Mouse (Mus musculus): ENCODE measurements at regions not wholly inside any gene's neighbourhood (a gene's known extent, or its start where the extent isn't known, plus 50 kb on each side); places are given as distances from the start of the nearest gene placed in this dataset.

- WGBS, result 81% methylated on average over 3 of the region's 3 CpGs
- no peak for DNase-seq (ENCODE audit: extremely low spot score, low spot score)
Observed at GRCm38 (mm10) chr14:114981120-114981519, 110.9 kb upstream of the Gpc5 start.

DNA sequence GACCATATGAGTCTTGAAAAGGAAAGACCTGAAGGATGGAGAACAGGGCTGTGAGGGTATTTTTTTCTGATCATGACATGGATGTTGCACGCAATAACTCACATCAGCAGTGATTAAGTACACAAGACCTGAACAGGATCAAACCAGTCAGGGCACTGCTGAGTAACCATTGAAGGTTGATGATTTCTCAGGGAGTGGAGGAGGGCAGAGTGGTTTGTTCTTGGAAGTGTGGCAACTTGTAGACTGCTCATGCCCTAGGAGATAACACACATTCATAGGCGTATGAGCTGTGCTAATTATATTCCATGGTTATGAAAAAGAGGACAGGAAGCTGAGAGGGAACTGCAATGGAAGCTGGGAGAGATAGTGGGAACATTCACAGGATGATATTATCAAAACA lies 88.8 kb upstream of the Gpc5 start:
- Histone ChIP-seq H3K36me3 (replicated peaks) (no peaks in the 10 kb centered on the region), H3K27me3 (ENCODE audit: poor library complexity, severe bottlenecking) (no peaks in the 10 kb centered on the region), H3K9me3 (no peaks in the 10 kb centered on the region), H3K4me3 (no peak overlapping the region), H3K4me1 (0 out of 2 replicates have a peak, but pooled peaks cover 3% of the 10 kb centered on the region), H3K27ac (no peak overlapping the region)
- DNase-seq (ENCODE audit: extremely low spot score, low spot score), result no peak
- WGBS, result 88% methylated on average over 2 of the region's 2 CpGs

More at GRCm38 (mm10) chr14:114981120-114981519, 110.9 kb upstream of the Gpc5 start:
- H3K27ac ChIP-seq, result no peak overlapping the region
- no peak overlapping the region for H3K4me3 ChIP-seq
- H3K9me3 ChIP-seq, result no peaks in the 10 kb centered on the region
- no peaks in the 10 kb centered on the region for H3K4me1 ChIP-seq
- no peaks in the 10 kb centered on the region for H3K36me3 ChIP-seq (replicated peaks)
- H3K27me3 ChIP-seq (ENCODE audit: poor library complexity, severe bottlenecking), result no peaks in the 10 kb centered on the region

GRCm38 (mm10) chr14:115004733-115005405 lies 87.1 kb upstream of the Gpc5 start:
- WGBS, result 83% methylated on average over 6 of the region's 6 CpGs

GRCm38 (mm10) chr14:115010877-115011276 lies 81.1 kb upstream of the Gpc5 start:
- 88% methylated on average over 3 of the region's 3 CpGs for whole genome bisulfite sequencing
- Histone ChIP-seq H3K9me3 (no peaks in the 10 kb centered on the region), H3K36me3 (replicated peaks) (no peaks in the 10 kb centered on the region), H3K4me3 (no peak overlapping the region), H3K27me3 (ENCODE audit: poor library complexity, severe bottlenecking) (no peaks in the 10 kb centered on the region), H3K27ac (no peak overlapping the region), H3K4me1 (0 out of 2 replicates have a peak, but pooled peaks cover 3% of the 10 kb centered on the region)
- no peak for DNase-seq (ENCODE audit: extremely low spot score, low spot score)

More at GRCm38 (mm10) chr14:115004733-115005405, 87.1 kb upstream of the Gpc5 start:
- no peak for DNase-seq (ENCODE audit: extremely low spot score, low spot score)
- no peaks in the 10 kb centered on the region for H3K27me3 ChIP-seq (ENCODE audit: poor library complexity, severe bottlenecking)
- no peak overlapping the region for H3K4me3 ChIP-seq
- H3K4me1 ChIP-seq, result 0 out of 2 replicates have a peak, but pooled peaks cover 3% of the 10 kb centered on the region
- no peaks in the 10 kb centered on the region for H3K9me3 ChIP-seq
- no peak overlapping the region for H3K27ac ChIP-seq
- H3K36me3 ChIP-seq (replicated peaks), result no peaks in the 10 kb centered on the region

- 53% methylated on average over 5 of the region's 5 CpGs for WGBS
- no peak overlapping the region for H3K27ac ChIP-seq
- H3K36me3 ChIP-seq (replicated peaks), result no peaks in the 10 kb centered on the region
- no peaks in the 10 kb centered on the region for H3K9me3 ChIP-seq
- no peak overlapping the region for H3K4me3 ChIP-seq
- no peaks in the 10 kb centered on the region for H3K27me3 ChIP-seq (ENCODE audit: poor library complexity, severe bottlenecking)
- H3K4me1 ChIP-seq, result peaks cover 5% of the 10 kb centered on the region; the same call in 1 of the 2 replicates
- no peak for DNase-seq (ENCODE audit: extremely low spot score, low spot score)
Observed at GRCm38 (mm10) chr14:115015299-115015698, 76.7 kb upstream of the Gpc5 start.

DNA sequence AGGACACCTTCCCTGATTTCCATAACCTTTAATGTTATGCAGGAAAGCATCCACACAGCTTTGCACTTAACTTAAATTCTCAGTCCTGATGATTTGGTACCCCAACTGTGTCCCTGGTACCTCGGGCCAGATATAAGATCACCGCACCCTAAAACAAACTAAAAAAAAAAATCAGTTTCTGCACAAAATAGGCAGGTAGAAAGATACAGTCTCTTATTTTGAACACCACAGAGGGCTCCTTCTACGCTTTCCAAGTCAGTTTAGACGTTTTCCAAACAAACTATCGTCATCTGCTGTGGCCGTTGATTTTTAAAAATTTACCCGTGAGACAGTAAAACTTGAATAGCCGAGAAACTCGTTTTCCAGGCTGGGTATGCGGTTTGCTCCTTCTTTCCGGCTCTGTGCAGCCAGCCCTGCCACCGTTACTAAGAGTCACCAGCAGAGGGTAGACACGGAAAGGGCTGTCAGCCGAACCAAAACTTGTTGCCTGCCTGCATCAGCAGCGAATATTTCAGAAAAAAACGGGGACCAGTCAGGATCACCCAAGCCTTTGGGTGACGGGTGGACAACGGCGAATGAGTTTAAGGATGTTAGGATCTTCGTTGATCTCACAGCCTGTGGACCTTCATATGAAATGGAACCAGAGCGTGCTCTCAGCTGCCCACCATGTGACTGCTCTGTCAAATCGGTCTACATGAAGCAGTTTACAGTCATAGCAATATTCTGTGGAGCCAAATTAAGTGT lies 74.4 kb upstream of the Gpc5 start:
- Histone ChIP-seq H3K36me3 (replicated peaks) (no peaks in the 10 kb centered on the region), H3K4me1 (peaks cover 5% of the 10 kb centered on the region; the same call in 1 of the 2 replicates), H3K27me3 (ENCODE audit: poor library complexity, severe bottlenecking) (no peaks in the 10 kb centered on the region), H3K27ac (no peak overlapping the region), H3K9me3 (no peaks in the 10 kb centered on the region), H3K4me3 (peak overlapping the region; percentile 37)
- peak; percentile 48 for DNase-seq (ENCODE audit: extremely low spot score, low spot score)
- 32% methylated on average over 22 of the region's 22 CpGs for WGBS

GRCm38 (mm10) chr14:115028011-115028410 lies 64.0 kb upstream of the Gpc5 start:
- H3K36me3 ChIP-seq (replicated peaks), result no peaks in the 10 kb centered on the region
- H3K4me1 ChIP-seq, result no peaks in the 10 kb centered on the region
- no peaks in the 10 kb centered on the region for H3K27me3 ChIP-seq (ENCODE audit: poor library complexity, severe bottlenecking)
- no peak overlapping the region for H3K27ac ChIP-seq
- DNase-seq (ENCODE audit: extremely low spot score, low spot score), result no peak
- no peaks in the 10 kb centered on the region for H3K9me3 ChIP-seq
- 89% methylated on average over 7 of the region's 7 CpGs for WGBS
- no peak overlapping the region for H3K4me3 ChIP-seq

DNA sequence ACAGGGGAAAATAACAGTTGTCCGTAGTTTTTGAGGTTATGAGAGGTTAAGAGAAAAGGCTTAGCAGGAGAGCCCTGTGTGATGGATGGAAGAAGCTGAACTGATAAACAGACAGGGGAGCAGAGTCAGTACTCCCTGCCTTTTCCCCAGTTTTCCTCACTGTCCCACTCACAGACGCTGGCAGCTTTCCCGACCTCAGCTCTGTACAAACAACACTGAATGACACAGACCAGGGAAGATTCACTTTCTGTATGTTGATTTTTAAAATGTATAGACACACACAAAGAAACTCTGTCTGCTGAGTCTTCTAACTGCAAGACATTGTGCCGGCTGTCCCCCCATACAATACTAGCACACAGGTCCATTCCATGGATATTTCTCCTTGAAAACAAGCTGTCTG lies 60.3 kb upstream of the Gpc5 start:
- no peak for DNase-seq (ENCODE audit: extremely low spot score, low spot score)
- H3K27me3 ChIP-seq (ENCODE audit: poor library complexity, severe bottlenecking), result no peaks in the 10 kb centered on the region
- H3K4me1 ChIP-seq, result 0 out of 2 replicates have a peak, but pooled peaks cover under 1% of the 10 kb centered on the region
- H3K36me3 ChIP-seq (replicated peaks), result no peaks in the 10 kb centered on the region
- H3K9me3 ChIP-seq, result no peaks in the 10 kb centered on the region
- WGBS, result 75% methylated on average over 4 of the region's 4 CpGs
- H3K4me3 ChIP-seq, result no peak overlapping the region
- H3K27ac ChIP-seq, result no peak overlapping the region

GRCm38 (mm10) chr14:115033375-115033969 lies 58.5 kb upstream of the Gpc5 start:
- WGBS, result 91% methylated on average over 5 of the region's 5 CpGs
- no peaks in the 10 kb centered on the region for H3K9me3 ChIP-seq
- no peak for DNase-seq (ENCODE audit: extremely low spot score, low spot score)

DNA sequence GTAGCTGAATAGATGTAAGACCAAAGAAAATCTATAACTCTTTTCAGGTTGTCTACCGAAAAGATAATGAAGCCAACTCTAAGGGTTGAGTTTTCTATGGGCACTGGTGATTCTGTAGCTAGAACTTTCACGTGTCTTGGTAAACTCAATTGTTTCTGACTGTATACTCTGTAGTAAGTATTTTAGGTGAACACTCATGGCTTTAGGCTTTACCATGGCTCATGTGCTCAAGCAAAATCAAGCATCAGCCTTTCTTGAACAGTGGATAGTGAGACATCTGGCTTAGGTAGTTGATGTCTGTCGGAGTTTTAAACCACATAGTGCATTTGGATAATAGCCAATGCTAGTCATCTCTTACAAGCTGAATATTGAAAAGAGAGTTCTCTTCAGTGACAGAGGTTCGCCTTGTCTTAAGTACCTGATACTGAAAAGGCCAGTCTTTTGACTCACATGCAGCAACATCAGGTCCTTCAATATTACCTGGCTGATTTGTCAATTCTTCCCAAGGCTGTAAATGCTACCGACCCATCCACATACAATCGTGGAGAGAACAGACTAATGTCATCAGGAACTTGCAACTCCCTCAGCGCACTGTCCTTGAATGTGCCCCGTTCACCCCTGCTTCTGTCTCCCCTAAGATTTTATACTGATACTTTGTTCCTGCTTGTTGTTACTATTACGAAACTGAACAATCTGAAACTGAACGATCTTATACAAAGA lies 57.1 kb upstream of the Gpc5 start:
- H3K4me1 ChIP-seq, result peaks cover 6% of the 10 kb centered on the region; the same call in 1 of the 2 replicates
- H3K4me3 ChIP-seq, result no peak overlapping the region
- no peaks in the 10 kb centered on the region for H3K9me3 ChIP-seq
- no peak overlapping the region for H3K27ac ChIP-seq
- 94% methylated on average over 10 of the region's 10 CpGs for WGBS
- DNase-seq (ENCODE audit: extremely low spot score, low spot score), result no peak
- no peaks in the 10 kb centered on the region for H3K36me3 ChIP-seq (replicated peaks)
- H3K27me3 ChIP-seq (ENCODE audit: poor library complexity, severe bottlenecking), result peaks cover 12% of the 10 kb centered on the region

More at GRCm38 (mm10) chr14:115033375-115033969, 58.5 kb upstream of the Gpc5 start:
- peaks cover under 1% of the 10 kb centered on the region for H3K27me3 ChIP-seq (ENCODE audit: poor library complexity, severe bottlenecking)
- H3K4me1 ChIP-seq, result 0 out of 2 replicates have a peak, but pooled peaks cover 6% of the 10 kb centered on the region
- no peak overlapping the region for H3K27ac ChIP-seq
- no peak overlapping the region for H3K4me3 ChIP-seq
- no peaks in the 10 kb centered on the region for H3K36me3 ChIP-seq (replicated peaks)

DNA sequence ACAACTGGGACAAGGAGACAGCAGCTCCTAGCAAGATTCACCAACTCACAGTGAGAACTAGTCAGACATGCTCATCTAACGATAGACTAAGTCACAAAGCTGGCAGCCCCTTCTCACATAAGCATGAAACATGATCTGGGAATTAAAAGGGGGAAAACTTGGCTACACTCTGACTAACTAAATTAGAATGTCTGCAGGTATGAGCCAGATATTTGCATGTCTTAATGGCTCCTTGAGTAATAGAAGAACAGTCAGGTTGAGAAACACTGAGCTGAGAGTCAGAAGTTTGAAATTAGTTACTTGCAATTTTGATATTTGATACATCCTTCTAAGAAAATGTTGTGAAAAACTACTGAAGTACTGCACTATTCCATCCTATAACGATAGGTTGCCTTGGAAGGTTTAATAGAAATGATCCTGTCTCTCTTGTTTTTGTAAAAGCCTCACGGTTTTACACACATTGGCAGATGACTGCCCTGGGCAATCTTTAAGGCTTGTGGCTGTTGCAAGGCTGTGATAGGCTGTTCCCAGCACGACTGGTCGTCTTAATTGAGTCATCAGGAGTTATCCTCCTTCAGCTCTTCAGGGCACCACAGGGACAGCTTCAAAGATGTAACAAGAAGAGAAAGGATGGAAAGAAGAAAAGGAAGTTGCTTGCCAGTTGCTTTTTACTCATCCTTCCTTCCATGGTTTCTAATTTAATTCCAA lies 54.8 kb upstream of the Gpc5 start:
- WGBS, result 33% methylated on average over 5 of the region's 5 CpGs
- no peak overlapping the region for H3K4me3 ChIP-seq
- DNase-seq (ENCODE audit: extremely low spot score, low spot score), result no peak
- peaks cover 11% of the 10 kb centered on the region; the same call in 1 of the 2 replicates for H3K4me1 ChIP-seq
- no peak overlapping the region for H3K27ac ChIP-seq
- no peaks in the 10 kb centered on the region for H3K36me3 ChIP-seq (replicated peaks)
- H3K27me3 ChIP-seq (ENCODE audit: poor library complexity, severe bottlenecking), result peaks cover 12% of the 10 kb centered on the region
- H3K9me3 ChIP-seq, result no peaks in the 10 kb centered on the region

GRCm38 (mm10) chr14:115038788-115039187 lies 53.2 kb upstream of the Gpc5 start:
- H3K4me3 ChIP-seq, result no peak overlapping the region
- H3K27ac ChIP-seq, result no peak overlapping the region
- DNase-seq (ENCODE audit: extremely low spot score, low spot score), result no peak
- peaks cover 12% of the 10 kb centered on the region for H3K36me3 ChIP-seq (replicated peaks)
- WGBS, result 62% methylated on average over 5 of the region's 5 CpGs
- peaks cover 12% of the 10 kb centered on the region for H3K27me3 ChIP-seq (ENCODE audit: poor library complexity, severe bottlenecking)
- H3K9me3 ChIP-seq, result no peaks in the 10 kb centered on the region
- H3K4me1 ChIP-seq, result peaks cover 20% of the 10 kb centered on the region

Measured in forebrain, embryonic 10.5 days (tissue).